Mouse (Mus musculus): ENCODE measurements around the gene Olfr311. TPM values are rescaled to one million over a fixed set of nuclear protein-coding genes. Genes with fewer than 3 reads are reported as not detected.

Gene Olfr311
- polyA plus RNA-seq, 1 experiment from 2014 or later: not detected

DNA sequence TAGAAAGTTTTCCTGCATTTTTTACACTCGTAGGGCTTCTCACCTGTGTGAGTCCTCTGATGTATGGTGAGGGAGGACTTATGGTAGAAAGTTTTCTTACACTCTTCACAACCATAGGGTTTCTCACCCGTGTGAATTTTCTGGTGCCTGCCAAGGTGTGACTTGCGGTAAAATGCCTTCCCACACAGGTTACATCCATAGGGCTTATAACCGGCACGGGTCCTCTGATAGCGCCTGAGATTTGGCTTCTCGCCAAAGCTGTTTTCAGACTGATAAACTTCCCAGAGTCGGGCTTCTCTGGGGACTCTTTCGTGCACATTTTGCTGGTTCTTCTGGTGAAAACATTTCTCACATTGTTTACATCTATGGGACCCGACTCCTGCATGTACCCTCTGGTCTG is 51.5 kb downstream of the Olfr311 start:
- Histone ChIP-seq H3K36me3 (peaks cover 56% of the 10 kb centered on the region), H3K4me3 (replicated peaks) (no peak overlapping the region)
- 93% methylated on average over 10 of the region's 10 CpGs for WGBS

More for the DNA sequence above, 51.5 kb downstream of the Olfr311 start:
- Histone ChIP-seq H3K9me3 (replicated peaks) (no peaks in the 10 kb centered on the region), H3K4me2 (no peak overlapping the region), H3K9ac (replicated peaks) (no peak overlapping the region), H3K4me1 (no peaks in the 10 kb centered on the region), H3K27me3 (replicated peaks) (no peaks in the 10 kb centered on the region), H3K27ac (replicated peaks) (no peak overlapping the region)
- ATAC-seq (ENCODE audit: low FRiP score): no peak

Other genes with a start within 250 kb of the Olfr311 start
- gene Olfr324, start 244.1 kb upstream of the Olfr311 start, polyA plus RNA-seq (2015; fragmentation: Nextera tagmentation; extraction: Ambion mirVana): 0.05 and 0.12 TPM in 2 replicates
- not detected in 2 replicates for gene 2210407C18Rik, start 223.2 kb upstream of the Olfr311 start, polyA plus RNA-seq (2015; fragmentation: Nextera tagmentation; extraction: Ambion mirVana)
- not detected in 2 replicates for gene Olfr323, start 208.8 kb upstream of the Olfr311 start, polyA plus RNA-seq (2015; fragmentation: Nextera tagmentation; extraction: Ambion mirVana)
- gene Trim58, start 198.8 kb upstream of the Olfr311 start, polyA plus RNA-seq (2015; fragmentation: Nextera tagmentation; extraction: Ambion mirVana): 0.19 and 0.29 TPM in 2 replicates
- gene Olfr322, start 180.5 kb upstream of the Olfr311 start, polyA plus RNA-seq (2015; fragmentation: Nextera tagmentation; extraction: Ambion mirVana): not detected in 2 replicates
- gene Olfr320, start 158.2 kb upstream of the Olfr311 start, polyA plus RNA-seq (2015; fragmentation: Nextera tagmentation; extraction: Ambion mirVana): not detected in 2 replicates
- gene Olfr319, start 140.1 kb upstream of the Olfr311 start, polyA plus RNA-seq (2015; fragmentation: Nextera tagmentation; extraction: Ambion mirVana): not detected in 2 replicates
- not detected in 2 replicates for gene Olfr318, start 115.2 kb upstream of the Olfr311 start, polyA plus RNA-seq (2015; fragmentation: Nextera tagmentation; extraction: Ambion mirVana)
- 0.17 and 0.26 TPM in 2 replicates for gene Olfr317, start 100.0 kb upstream of the Olfr311 start, polyA plus RNA-seq (2015; fragmentation: Nextera tagmentation; extraction: Ambion mirVana)
- gene Olfr316, start 86.5 kb upstream of the Olfr311 start, polyA plus RNA-seq (2015; fragmentation: Nextera tagmentation; extraction: Ambion mirVana): not detected in 2 replicates
- gene Olfr315, start 66.1 kb upstream of the Olfr311 start, polyA plus RNA-seq (2015; fragmentation: Nextera tagmentation; extraction: Ambion mirVana): not detected in 2 replicates
- 0.06 TPM in 1 of 2 replicates, not detected in the other for gene Olfr314, start 56.3 kb upstream of the Olfr311 start, polyA plus RNA-seq (2015; fragmentation: Nextera tagmentation; extraction: Ambion mirVana)
- gene Fam183b, start 37.3 kb upstream of the Olfr311 start, polyA plus RNA-seq (2015; fragmentation: Nextera tagmentation; extraction: Ambion mirVana): 10.1 and 15.2 TPM in 2 replicates
- not detected in 2 replicates for gene Olfr313, start 24.3 kb upstream of the Olfr311 start, polyA plus RNA-seq (2015; fragmentation: Nextera tagmentation; extraction: Ambion mirVana)
- not detected in 2 replicates for gene Olfr312, start 10.0 kb upstream of the Olfr311 start, polyA plus RNA-seq (2015; fragmentation: Nextera tagmentation; extraction: Ambion mirVana)
- 20.8 and 22.4 TPM in 2 replicates for gene Gm12258, start 7.9 kb downstream of the Olfr311 start, polyA plus RNA-seq (2015; fragmentation: Nextera tagmentation; extraction: Ambion mirVana)
- 10.3 and 11.7 TPM in 2 replicates for gene 2810021J22Rik, start 28.0 kb downstream of the Olfr311 start, polyA plus RNA-seq (2015; fragmentation: Nextera tagmentation; extraction: Ambion mirVana)
- gene Zfp39, start 65.0 kb downstream of the Olfr311 start, polyA plus RNA-seq (2015; fragmentation: Nextera tagmentation; extraction: Ambion mirVana): 6.6 and 8.1 TPM in 2 replicates
- 0.10 TPM in 1 of 2 replicates, not detected in the other for gene Btnl10, start 78.7 kb downstream of the Olfr311 start, polyA plus RNA-seq (2015; fragmentation: Nextera tagmentation; extraction: Ambion mirVana)
- 559 and 636 TPM in 2 replicates for gene Rnf187, start 99.7 kb downstream of the Olfr311 start, polyA plus RNA-seq (2015; fragmentation: Nextera tagmentation; extraction: Ambion mirVana)
- 184 and 262 TPM in 2 replicates for gene Hist3h2ba, start 109.7 kb downstream of the Olfr311 start, polyA plus RNA-seq (2015; fragmentation: Nextera tagmentation; extraction: Ambion mirVana)
- gene Hist3h2a, start 115.4 kb downstream of the Olfr311 start, polyA plus RNA-seq (2015; fragmentation: Nextera tagmentation; extraction: Ambion mirVana): 66.5 and 86.3 TPM in 2 replicates
- 1.1 TPM in 2 replicates for gene Trim17, start 115.4 kb downstream of the Olfr311 start, polyA plus RNA-seq (2015; fragmentation: Nextera tagmentation; extraction: Ambion mirVana)
- gene Trim11, start 138.8 kb downstream of the Olfr311 start, polyA plus RNA-seq (2015; fragmentation: Nextera tagmentation; extraction: Ambion mirVana): 22.2 and 22.5 TPM in 2 replicates